Mouse (Mus musculus) ES-Bruce4 (cell line): Measurements from ENCODE around the gene Card6.

Experiments used
- CTCF ChIP-seq: IDR thresholded peaks from one replicate; pipeline ENCODE4 v1.8.1; 2011; ENCODE audit warnings: low read depth, low read length
- POLR2A ChIP-seq: IDR thresholded peaks from one replicate; pipeline ENCODE4 v1.8.1; 2011; ENCODE audit warnings: low read length; ENCODE audit not compliant: insufficient read depth

DNA sequence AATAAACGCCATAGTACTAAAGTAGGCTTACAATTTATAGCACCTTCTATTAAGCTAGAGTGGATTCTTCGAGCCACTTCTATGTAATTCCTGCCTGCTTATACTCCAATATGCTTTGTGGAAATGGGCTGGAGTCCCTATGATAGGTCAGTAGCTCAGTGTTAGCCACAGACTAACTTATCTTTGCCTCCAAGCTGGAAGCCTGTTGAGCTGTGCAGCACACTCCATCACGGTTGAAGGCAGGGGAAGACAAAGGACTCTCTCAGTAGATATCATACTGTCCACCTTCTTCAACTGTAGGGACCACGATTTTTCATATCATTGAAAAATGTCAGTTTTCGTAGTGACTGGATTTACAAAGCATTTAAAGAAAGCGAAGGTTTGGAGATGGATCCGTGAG, 31.5 kb upstream of the Card6 start:
- no peak for TF ChIP-seq CTCF
- TF ChIP-seq POLR2A: no peak
